Mouse (Mus musculus) right cerebral cortex, postnatal 4 days (tissue): Measurements from ENCODE around the gene Slc22a5.

Source experiments
- DNase-seq: peaks from one replicate; pipeline ENCODE4 v3.0.0-alpha.2; 2022

Gene Slc22a5

GRCm38 (mm10) chr11:53839147-53839546 is 52.3 kb downstream of the Slc22a5 start:
- DNase-seq = no peak

- DNase-seq = no peak
Measured at GRCm38 (mm10) chr11:53837731-53838130, 53.7 kb downstream of the Slc22a5 start.

- no peak for DNase-seq
Measured at GRCm38 (mm10) chr11:53835379-53836010, 56.0 kb downstream of the Slc22a5 start.

DNA sequence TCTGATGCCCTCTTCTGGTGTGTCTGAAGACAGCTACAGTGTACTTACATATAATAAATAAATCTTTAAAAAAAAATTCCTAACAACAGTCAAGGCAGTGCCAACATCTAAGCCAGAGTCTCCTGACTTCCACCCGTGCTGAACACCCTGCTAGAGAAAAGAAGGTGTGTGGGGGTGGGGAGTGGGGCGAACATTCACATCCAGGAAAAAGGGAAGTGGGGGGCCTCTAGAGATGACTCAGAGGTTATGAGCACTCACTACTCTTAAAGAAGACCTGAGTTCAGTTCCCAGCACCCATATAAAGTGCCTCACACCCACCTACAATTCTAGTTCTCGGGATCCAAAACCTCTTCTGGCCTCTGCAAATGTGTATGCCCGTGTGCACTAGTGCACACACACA is 66.1 kb downstream of the Slc22a5 start:
- DNase-seq = no peak

GRCm38 (mm10) chr11:53821945-53822338 is 69.5 kb downstream of the Slc22a5 start:
- no peak for DNase-seq

DNA sequence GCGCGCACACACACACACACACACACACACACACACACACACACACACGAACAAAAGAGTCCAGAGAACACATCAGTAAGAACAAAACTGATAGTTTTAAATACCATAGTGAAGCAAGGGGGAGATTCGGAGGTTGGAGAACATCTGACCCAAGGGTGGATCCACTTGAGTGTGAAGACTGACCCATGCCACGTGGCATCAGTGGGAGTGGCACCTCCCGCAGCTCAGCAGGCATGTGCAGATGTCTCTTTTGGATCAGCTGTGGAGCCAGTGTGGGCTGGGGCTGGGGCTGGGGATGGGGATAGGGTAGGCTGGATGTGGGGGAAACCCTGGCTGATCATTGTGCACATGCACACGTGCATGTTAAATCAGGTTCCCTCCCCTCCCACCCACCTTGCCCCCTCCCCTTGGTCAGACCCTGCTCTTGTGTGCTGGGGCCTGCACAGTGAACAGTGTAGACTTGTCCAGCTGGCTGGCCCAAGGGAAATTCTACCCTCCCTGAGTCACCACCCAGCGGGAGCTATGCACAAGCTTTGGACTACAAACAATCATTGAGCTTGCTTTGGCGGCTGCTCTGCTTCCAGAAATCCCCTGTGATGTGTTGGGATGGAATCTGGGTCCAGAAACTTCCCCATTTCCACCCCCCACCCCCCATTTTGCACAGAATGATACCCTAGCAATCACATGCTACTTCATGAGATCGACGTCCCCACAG is 70.1 kb downstream of the Slc22a5 start:
- no peak for DNase-seq

DNA sequence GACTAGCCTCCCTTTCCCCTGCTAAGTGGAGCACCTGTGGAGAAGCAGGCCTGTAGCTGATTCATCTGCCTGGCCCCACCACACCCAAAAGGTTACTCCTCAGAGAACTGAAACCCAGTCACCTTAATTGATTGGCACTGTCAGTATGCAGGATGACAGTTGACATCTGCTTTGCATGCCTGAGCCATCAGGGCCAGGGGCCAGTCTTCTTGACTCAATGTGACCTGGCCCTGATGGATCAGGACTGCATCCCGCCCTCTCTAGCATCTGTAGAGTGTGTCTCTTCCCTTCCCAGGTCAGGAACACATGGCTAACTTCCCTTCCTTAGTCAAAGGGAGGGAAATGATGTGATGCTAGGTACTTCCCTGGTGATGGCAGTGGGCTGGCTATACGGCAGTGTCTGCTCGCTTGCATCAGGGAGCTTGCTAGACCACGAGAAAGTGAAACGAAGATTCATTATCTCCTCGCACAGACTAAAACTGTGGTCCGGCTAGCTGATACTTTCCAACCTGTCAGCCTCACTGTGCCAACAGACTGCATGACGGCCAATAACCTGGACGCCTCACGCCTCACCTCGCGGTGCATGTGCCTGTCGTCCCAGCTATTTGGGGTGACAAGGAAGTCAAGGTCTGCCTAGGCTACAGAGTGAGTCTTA is 70.8 kb downstream of the Slc22a5 start:
- DNase-seq = no peak

GRCm38 (mm10) chr11:53819511-53819910 is 71.9 kb downstream of the Slc22a5 start:
- DNase-seq = no peak

GRCm38 (mm10) chr11:53818794-53819193 is 72.7 kb downstream of the Slc22a5 start:
- DNase-seq = no peak

DNA sequence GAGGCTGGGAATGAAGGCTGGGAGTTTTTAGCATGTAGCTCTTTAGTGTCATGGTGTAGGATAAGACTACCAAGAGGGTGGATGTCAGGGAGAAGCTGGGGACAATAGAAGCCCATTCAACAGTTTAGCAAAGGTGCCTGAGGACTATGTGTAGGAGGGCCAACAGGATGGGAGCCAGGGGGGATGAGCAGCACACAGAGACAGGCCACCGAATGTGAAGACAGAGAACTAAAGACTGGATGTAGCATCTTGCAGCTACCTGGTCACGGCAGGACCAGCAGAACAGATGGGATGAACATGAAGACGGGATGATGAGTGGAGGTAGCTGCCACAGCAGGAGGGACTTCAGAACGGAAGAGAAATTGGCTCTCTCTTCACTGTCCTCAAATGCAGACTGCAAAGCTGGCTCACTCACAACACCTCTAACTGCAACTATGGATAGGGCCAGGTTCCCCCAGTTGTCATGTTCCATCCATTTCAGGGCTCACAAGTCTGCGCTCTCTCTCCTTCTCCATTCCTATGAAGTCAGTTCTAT is 74.6 kb downstream of the Slc22a5 start:
- no peak for DNase-seq

DNA sequence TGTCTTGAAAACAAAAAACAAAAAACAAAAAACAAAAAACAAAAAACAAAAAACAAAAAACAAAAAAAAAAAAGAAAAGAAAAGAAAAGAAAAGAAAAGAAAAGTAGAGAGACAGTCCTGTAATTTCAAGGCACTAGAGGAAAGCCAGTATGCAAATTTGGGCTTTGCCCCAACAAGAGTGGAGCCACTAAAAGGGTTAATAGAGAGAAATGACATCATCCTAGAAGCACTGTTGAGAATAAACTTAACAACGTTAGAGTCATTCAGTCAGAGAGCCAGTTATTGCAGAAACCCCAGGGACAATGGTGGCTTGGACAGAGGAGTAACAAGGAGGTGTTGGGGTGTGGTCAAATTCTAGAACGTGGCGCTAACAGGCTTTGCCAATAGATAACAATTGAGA is 76.7 kb downstream of the Slc22a5 start:
- DNase-seq = no peak
